Mouse (Mus musculus) mature B cell (primary cell): ENCODE measurements around the gene Cct7.

ENCODE experiments used
- in situ Hi-C: fragments of 300-500 bp; cut with MboI; formaldehyde crosslinking; loops from 2 replicates; pipeline ENCODE4 v1.14.3; 2019

Gene Cct7

GRCm38 (mm10) chr6:85502103-85502910 is 51.0 kb downstream of the Cct7 start:
- in situ Hi-C loops, result no loop called here

GRCm38 (mm10) chr6:85502911-85503250 is 51.6 kb downstream of the Cct7 start, which contains the start of gene Fbxo41:
Fbxo41 (minus strand) TSS chr6:85502994.
- in situ Hi-C loops, result no loop called here

GRCm38 (mm10) chr6:85504908-85505307 is 53.6 kb downstream of the Cct7 start:
- in situ Hi-C loops, result no loop called here

DNA sequence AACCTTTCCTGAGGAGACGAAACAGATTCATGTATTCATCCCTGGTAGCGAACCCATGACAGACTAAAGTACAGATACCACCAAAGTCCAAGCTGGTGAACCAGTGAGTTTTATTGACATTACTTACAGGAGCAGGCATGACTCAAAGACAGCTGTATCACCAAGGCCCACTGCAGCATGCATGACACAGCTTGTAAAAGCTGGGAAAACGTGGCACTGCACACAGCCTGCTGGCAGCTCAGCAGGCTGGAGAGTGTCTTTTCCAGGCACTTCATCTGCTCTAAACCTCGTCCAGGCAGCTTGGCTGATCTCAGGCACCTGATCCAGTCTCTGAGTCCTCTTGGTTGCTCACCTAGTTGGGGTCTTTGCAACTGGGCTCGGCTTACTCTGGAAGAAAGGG is 57.3 kb downstream of the Cct7 start:
- in situ Hi-C loops, result no loop called here

- in situ Hi-C loops, result no loop called here
Observed at GRCm38 (mm10) chr6:85510476-85510875, 59.2 kb downstream of the Cct7 start.

DNA sequence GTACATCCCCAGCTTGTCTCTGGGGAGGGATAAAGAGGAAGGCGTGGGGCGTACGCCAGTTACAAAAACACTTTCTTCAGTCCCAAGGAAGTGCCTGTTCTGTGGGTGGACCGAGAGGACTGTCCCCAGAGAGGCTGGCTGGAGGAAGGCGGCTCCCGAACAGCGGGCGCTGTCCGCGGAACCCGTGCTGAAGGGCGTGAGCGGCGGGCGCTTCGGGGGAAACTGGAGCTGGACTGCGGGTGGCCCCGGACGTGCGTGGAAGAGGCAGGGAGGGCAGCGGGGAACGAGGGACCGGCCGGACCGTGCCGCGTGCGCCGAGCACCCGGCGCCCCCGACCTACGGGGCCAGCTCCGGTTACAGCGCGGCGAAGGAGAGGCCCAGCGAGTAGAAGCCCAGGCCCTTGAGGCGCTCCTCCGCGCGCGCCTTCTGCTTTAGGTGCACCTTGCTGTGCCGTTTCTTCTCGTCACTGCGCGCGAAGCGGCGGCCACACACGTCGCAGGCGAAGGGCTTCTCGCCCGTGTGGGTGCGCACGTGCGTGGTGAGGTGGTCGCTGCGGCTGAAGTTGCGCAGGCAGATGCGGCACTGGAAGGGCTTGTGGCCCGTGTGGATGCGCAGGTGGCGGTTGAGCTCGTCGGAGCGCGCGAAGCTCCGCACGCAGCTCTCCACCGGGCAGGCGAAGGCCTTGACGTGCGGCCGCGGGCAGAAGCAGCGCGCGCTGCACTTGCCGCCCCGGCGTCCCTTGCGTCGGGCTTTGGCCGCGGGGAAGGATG is 60.2 kb downstream of the Cct7 start:
- in situ Hi-C loops, result no loop called here

- in situ Hi-C loops, result no loop called here
Observed at GRCm38 (mm10) chr6:85512056-85512440, 60.7 kb downstream of the Cct7 start.

- in situ Hi-C loops, result no loop called here
Observed at GRCm38 (mm10) chr6:85512577-85513530, 61.5 kb downstream of the Cct7 start.

DNA sequence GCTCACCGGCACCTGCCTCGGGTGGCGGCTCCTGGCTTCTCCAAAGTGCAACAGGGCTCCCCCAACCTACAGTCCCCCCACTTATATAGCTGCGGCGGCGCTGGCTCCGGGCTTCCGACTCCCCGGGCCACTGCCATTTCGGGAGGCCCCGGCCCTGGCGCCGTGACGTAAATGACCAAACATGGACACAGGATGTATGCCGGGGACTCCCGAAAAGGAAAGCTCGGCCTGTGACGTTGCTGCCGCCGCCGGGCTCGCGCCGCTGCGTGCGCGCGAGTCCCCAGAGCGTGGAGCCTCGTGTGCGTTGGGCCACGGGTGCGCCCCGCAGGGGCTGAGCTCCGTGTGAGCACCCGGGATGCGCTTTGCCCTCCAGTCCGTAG is 62.2 kb downstream of the Cct7 start, which contains the start of gene Egr4:
Egr4 (minus strand) TSS at position 59 of the 380 bp plus-strand sequence.
- in situ Hi-C loops, result no loop called here

DNA sequence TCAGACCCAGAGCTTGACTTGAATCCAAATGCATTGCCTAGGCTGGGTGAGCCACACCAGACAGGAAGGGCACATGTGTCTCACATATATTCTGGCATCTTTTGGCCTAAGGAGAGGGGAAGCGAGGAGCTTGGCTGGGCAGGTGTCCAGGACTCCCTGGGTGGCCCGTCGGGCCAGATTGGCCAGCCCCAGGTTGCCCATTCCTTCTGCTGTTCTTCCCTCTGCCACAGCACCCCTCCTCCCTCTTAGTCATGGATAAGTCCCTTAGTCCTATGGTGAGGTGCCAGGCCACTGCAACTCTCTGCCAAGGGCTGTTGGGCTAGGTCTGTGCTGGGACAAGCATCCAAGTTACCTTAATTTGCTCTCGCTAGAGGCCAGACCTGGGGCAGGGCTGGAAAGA is 64.6 kb downstream of the Cct7 start:
- in situ Hi-C loops, result no loop called here
